In genomic region chr10:78009184-78009944, GRCm38 (mm10) we compare ENCODE assay signal across 1 mouse cellular context.
TF ChIP-seq lines count a peak whose summit lies in the region.

No protein-coding gene starts in this region.

TF ChIP-seq in CH12.LX, 34 proteins besides CTCF, POLR2A, EP300 and RAD21 (continued from another document):
- peak; percentile 49; the same call in 1 of the 2 replicates for TF ChIP-seq HCFC1 (IDR thresholded peaks at IDR 0.05; ENCODE audit: low read depth, low read length)
- peak; percentile 27; the same call in 1 of the 2 replicates for TF ChIP-seq MEF2A (IDR thresholded peaks at IDR 0.05; ENCODE audit: borderline replicate concordance, low read depth, low read length)
- TF ChIP-seq BHLHE40 (IDR thresholded peaks at IDR 0.05; ENCODE audit: low read depth, low read length) = 0 out of 2 replicates have a peak, but pooled peaks have one; percentile 58
- TF ChIP-seq NRF1 (IDR thresholded peaks at IDR 0.05; ENCODE audit: low read depth, low read length) = peak; percentile 77
- TF ChIP-seq RCOR1 (conservative IDR thresholded peaks at IDR 0.05; ENCODE audit: low read depth, low read length) = no peak
- no peak for TF ChIP-seq ZKSCAN1 (IDR thresholded peaks at IDR 0.05; ENCODE audit: borderline replicate concordance, low read depth, low read length)
- peak; percentile 70 for TF ChIP-seq ZMIZ1 (IDR thresholded peaks at IDR 0.05; ENCODE audit: low read depth, low read length)
- no peak for TF ChIP-seq USF2 (conservative IDR thresholded peaks at IDR 0.05; ENCODE audit: low read depth, low read length)
- peak; percentile 68; the same call in 1 of the 2 replicates for TF ChIP-seq IRF4 (IDR thresholded peaks at IDR 0.05; ENCODE audit: low read depth, low read length)
- TF ChIP-seq PAX5 (IDR thresholded peaks at IDR 0.05; ENCODE audit: low read length) = no peak
- TF ChIP-seq POLR2AphosphoS2 (IDR thresholded peaks at IDR 0.05; ENCODE audit: low read depth, low read length) = peak; percentile 82; the same call in 1 of the 2 replicates
- TF ChIP-seq TBP (conservative IDR thresholded peaks at IDR 0.05; ENCODE audit: low read depth, low read length) = peak; percentile 74; the same call in 1 of the 2 replicates
- TF ChIP-seq CHD2 (IDR thresholded peaks at IDR 0.05; ENCODE audit: low read length) = no peak
- no peak; the same call in 1 of the 2 replicates for TF ChIP-seq USF1 (IDR thresholded peaks at IDR 0.05; ENCODE audit: low read depth, low read length)
- TF ChIP-seq CHD1 (IDR thresholded peaks at IDR 0.05; ENCODE audit: low read depth, low read length) = peak; percentile 88; the same call in 1 of the 2 replicates
- TF ChIP-seq SIN3A (IDR thresholded peaks at IDR 0.05; ENCODE audit: low read length) = peak; percentile 96
- peak; percentile 49; the same call in 1 of the 2 replicates for TF ChIP-seq UBTF (IDR thresholded peaks at IDR 0.05; ENCODE audit: low read depth, low read length)
- no peak for TF ChIP-seq ETS1 (conservative IDR thresholded peaks at IDR 0.05; ENCODE audit: low read depth, low read length)
- peak; percentile 71 for TF ChIP-seq TCF12 (IDR thresholded peaks at IDR 0.05; ENCODE audit: low read depth, low read length)
- peak; percentile 88 for TF ChIP-seq MYC (IDR thresholded peaks at IDR 0.05; ENCODE audit: low read depth, low read length)
- no peak for TF ChIP-seq KAT2A (IDR thresholded peaks at IDR 0.05; ENCODE audit: insufficient replicate concordance, low read length)
- peak; percentile 100 for TF ChIP-seq MXI1 (IDR thresholded peaks at IDR 0.05; ENCODE audit: low read depth, low read length)
- TF ChIP-seq MAZ (IDR thresholded peaks at IDR 0.05; ENCODE audit: low read depth, low read length) = peak; percentile 77; the same call in 1 of the 2 replicates
- peak; percentile 85 for TF ChIP-seq NELFE (IDR thresholded peaks at IDR 0.05; ENCODE audit: low read depth, low read length)
- TF ChIP-seq MAX (IDR thresholded peaks at IDR 0.05; ENCODE audit: low read length) = peak; percentile 91
- peak; percentile 77; the same call in 1 of the 2 replicates for TF ChIP-seq ELF1 (IDR thresholded peaks at IDR 0.05; ENCODE audit: low read depth, low read length)
